Mouse (Mus musculus) megakaryocyte, adult 5-6 weeks (primary cell): ENCODE results near the gene Ovca2. TPM values are rescaled to one million over a fixed set of nuclear protein-coding genes. Genes with fewer than 3 reads are reported as not detected.
"Not testable (repeated sequence)": the region's sequence is repeated elsewhere in the genome, so short reads cannot be mapped to it uniquely, and the experiment has no call there.

Experiments used
- ATAC-seq: 2 replicates; pipeline ENCODE4 v1.8.0; 2016; ENCODE audit warnings: mild to moderate bottlenecking, inconsistent platforms; ENCODE audit not compliant: poor library complexity, severe bottlenecking
- total RNA-seq, 2 experiments: library from RNA; stranded (forward) in 1 of 2; stranded (reverse) in 1 of 2; fragments of 153-499, 151-499 nt in 1 of 2; fragments of 221-1000, 200-1000 nt in 1 of 2; gene quantifications; 2 replicates each; pipeline versions ENCODE4 v1.2.3 to v1.2.4; 2015 to 2017

The Ovca2 gene
- total RNA-seq, 2 experiments from 2014 or later: 7.8 to 11.5 TPM

DNA sequence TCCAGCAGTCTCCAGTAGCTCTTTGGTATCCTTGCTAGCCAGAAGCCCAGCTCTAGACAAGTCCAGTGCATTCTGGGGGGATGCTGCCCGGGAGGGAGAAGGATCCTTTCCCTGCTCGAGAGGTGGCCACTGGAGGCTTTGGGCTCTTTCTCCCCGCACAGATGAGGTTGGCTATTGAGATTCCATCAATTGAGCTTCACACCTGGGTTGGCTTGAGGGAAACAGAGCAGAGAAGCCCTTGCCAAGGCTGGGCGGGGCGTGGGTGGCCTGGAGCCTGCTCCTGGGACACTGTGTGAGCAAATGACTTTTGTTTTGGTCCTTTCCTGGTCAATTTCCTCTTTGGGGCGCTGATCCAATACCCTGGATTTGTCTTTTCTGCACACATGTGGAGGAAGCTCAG, 17.5 kb upstream of the Ovca2 start:
- ATAC-seq: no peak

- ATAC-seq: no peak
Measured at GRCm38 (mm10) chr11:75194850-75195461, 16.3 kb upstream of the Ovca2 start.

DNA sequence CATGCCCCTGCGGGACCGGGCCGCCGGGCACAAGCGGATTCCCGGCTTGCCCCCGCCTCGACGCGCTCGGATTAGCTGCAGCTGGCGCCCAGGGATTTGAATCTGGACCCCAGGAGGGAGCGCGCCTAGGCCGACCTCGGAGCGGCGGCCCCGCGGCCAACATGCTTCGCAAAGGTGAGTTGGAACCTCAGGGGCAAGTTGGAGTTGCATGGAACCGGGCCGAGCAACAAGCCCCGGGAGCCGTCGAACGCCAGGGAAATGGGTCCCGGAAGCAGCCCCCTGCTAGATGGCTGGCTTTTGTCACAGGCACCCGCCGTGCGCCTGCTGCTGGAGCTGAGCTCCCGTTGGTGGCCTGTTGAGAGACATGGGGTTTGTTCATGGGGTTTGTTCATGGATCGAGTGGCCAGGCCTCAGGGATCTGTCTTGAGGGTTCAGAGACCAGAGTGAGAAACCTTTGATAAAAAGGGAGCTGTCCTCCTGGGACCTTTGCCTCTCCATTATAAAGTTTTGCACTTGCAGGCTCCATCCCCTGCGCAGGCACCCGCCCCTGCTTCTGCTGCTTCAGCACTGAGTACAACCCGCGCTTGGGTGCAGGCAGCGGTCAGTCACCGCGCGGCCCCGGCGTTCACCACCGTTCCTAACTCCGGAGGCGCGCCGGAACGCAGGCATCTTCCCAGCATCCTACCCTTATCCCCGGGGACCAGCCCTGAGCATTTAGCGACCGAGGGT, 15.7 kb upstream of the Ovca2 start:
- ATAC-seq: no peak

GRCm38 (mm10) chr11:75193256-75194071, 14.8 kb upstream of the Ovca2 start, which contains the start of gene Rtn4rl1:
Gene Rtn4rl1 (plus strand): TSS chr11:75193783.
- ATAC-seq: 0 out of 2 replicates have a peak, but pooled peaks have one; percentile 17

GRCm38 (mm10) chr11:75192336-75193214, 13.9 kb upstream of the Ovca2 start:
- ATAC-seq: peak; percentile 56

DNA sequence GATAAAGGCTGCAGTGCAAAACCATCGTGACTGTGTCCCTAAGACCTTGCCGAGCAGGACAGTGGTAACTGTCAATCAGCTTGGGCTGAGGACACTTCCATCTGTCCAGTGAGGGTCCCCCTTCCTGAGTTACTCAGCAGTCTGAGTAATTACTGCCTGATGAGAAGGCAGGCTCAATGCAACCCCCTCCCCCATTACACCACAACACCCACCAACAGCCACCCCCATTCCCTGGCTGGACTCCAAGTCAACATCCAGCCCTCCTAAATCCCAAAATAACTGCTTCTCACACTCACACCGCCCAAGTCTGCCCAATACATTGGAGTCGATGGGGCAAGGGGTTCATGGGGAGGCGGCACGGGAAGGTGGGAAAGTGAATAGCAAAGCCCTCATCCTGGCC, 13.2 kb upstream of the Ovca2 start:
- ATAC-seq: no peak

DNA sequence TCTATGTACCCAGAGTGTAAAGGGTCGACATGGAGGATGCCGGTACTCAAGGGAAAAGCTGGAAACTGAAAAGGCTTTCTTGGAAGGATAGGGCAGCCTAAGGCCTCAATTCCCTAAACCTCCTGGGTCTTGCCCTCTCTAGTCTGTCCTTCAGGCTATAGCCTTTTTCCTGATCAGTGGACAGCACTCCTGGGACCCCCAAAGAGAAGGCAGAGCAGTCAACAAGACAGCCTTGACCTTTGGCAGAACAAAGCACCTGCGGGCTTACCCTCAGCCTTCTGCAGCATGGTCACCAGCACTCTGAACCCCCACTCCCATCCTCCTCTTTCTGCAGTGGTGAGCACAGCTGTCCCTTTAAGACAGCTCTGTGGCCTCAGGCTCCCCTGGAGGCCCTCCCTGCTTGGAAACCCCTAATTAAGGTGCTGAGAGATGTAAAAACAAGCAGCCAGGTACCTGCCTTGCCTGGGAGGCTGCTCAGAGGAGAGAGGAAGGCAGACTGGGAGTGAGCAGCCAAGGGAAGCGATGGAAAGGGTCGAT, 12.3 kb upstream of the Ovca2 start, which contains the start of gene Dph1:
TSS of gene Dph1 (minus strand) at position 337 of the 537 bp plus-strand sequence.
- ATAC-seq: no peak

DNA sequence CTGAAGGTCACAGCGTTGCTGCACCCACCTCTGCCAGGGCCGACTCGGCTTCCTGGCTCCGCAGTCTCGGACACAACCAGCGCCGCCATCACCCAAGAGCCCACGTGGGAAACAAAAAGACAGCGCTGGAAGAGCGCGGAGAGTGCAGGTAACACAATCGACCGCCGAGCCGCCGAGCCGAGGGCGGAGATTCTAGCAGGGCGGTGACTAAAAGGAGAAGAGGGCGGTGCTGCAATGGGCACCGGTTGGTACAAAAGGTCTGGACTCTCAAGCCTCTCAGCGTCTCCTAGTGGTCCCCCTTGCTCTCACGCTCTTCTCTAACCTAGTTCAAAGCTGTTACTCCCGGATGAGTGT, 11.7 kb upstream of the Ovca2 start:
- ATAC-seq: peak; percentile 93

- peak; percentile 8; the same call in 1 of the 2 replicates for ATAC-seq
Measured at GRCm38 (mm10) chr11:75189713-75190370, 11.2 kb upstream of the Ovca2 start.

- ATAC-seq: no peak
Measured at GRCm38 (mm10) chr11:75184986-75185385, 6.4 kb upstream of the Ovca2 start.

GRCm38 (mm10) chr11:75184573-75184972, 5.9 kb upstream of the Ovca2 start:
- ATAC-seq: no peak

- ATAC-seq: no peak
Measured at GRCm38 (mm10) chr11:75183917-75184570, 5.4 kb upstream of the Ovca2 start.

DNA sequence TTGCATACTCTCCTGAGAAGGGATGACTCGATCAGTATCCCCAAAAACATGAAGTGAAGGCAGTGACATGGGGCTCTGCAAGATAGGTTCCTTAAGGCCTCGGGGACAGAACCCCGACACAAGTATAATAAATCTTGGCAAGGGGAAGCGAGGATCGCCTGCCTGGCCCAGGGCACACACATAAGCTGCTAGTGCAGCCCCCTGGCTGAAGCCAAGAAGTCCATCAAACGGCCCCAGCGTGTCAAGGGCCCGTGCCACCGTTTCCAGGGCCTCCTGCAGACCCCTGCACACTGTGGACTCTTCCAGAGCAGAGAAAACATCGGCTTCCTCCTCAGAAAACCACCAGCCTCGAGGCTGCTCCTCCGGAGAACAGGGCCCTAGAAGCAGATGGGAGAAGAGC, 624 bp downstream of the Ovca2 start:
- ATAC-seq: no peak

DNA sequence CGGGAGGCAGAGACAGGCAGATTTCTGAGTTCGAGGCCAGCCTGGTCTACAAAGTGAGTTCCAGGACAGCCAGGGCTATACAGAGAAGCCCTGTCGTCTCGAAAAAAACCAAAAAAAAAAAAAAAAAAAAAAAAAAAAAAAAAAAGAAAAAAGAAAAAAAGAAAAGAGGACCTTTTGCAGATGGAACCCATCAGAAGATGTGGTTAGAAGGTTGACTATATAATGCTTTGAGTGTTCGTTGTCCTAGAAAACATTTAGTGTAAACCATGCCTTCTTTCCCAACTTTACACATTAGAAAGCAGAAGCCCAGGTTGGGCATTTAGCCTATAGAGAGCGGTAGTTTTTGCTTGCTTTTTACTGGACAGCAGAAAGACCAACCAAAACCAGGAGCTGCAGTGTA, 4.1 kb downstream of the Ovca2 start:
- ATAC-seq: not testable (repeated sequence)

- ATAC-seq: no peak
Measured at GRCm38 (mm10) chr11:75173799-75174165, 4.9 kb downstream of the Ovca2 start.

DNA sequence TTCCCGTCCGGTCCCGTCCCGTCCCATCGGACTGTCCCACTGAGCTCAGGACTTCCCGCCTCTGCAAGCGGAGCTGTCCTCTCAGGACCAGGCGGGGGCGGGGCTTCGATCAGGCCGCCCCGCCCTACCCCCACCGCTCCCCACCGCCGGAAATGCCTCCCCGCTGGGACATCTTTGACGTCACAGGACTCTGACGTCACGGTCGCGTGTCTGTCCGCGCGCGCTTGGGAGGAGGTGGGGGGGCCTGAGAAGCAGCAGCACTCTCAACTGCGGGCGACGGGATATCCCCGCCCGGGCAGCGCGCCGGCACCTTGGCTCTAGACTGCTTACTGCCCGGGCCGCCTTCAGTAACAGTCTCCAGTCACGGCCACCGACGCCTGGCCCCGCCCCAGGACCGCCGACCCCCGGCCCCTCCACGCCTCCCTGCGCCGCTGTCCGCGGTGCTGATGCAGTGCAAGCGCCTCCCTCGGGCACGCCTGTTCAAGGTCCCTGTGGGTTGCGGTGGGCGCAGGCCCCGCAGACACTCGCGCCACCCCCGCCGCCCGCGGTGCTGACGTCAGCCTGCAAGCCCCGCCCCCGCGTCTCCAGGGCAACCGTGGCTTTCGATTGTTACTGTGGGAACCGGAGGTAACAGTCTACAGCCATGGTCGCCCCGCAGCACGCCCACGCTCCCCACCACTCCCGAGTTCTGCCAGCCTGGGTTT, 5.4 kb downstream of the Ovca2 start:
- peak; percentile 41 for ATAC-seq

DNA sequence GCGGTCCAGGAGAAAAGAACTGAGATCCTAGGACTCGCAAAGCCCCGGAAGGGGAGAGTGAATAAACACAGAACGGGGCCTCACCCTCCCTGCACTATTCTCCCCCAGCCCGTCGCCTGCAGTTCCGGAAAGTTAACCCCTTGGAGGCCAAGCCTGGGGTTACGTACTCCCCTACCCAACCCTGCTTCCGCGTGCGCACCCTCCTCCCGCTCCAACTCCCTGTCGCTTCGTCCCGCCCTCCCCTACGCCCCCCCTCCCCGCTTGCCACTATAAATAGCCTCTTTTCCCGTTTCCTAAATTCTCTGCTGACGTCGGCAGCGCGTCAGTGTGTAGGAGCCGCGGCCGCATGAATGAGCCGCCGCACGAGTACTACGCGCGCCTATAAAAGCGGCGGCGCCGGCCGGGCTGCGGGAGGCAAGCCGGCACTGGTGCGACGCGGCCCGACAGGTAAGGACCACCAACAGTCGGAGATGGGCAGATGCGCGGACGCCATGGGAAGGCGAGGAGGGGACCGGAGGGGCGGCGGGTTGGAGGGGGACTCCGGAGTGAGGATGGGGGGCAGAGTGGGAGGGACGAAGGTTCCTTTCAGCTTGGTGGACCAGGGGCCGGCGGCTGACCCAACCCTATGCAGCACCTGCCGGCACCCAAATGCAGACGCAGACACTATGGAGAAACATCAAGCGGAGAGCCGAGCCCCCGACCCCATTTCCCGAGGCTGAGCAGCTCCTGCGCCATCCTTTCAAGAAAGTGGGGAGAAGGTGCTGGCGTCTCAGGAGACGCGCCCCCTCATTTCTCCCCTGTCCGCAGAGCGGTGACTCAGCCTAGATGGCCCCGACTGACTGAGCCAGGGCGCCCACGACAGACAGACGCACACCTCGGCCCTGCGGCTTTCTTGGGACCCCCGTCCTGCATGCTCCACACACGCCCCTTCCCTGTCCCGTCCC, 6.2 kb downstream of the Ovca2 start:
- ATAC-seq: no peak
